Comparison of ENCODE assay signal across 8 mouse cellular contexts in the genomic region with DNA sequence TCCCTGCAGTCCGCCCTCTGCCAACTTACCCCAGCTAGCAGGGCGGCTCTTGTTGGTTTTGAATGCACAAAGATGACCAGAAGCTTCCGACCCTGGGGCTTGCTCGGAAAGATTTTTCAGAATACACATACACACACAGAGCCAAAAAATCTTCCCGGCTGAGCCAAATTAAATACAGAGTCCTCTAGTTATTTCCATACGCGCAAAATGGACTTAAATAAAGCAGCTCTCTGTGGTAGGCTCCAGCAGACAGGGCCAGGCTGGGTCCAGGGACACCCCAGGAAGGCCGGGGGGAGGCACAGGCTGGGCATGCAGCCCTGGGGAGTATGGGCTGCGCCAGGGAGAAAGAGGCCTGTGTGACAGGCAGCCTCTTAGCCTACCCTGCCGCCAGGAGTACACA.
DNase-seq lines count a peak whose midpoint lies in the region; ATAC-seq and TF ChIP-seq lines count a peak whose summit lies in the region.

No protein-coding gene starts in this region.

- WGBS in heart, embryonic 11.5 days (ENCODE audit: insufficient replicate concordance) = 84% methylated on average over 10 of the region's 10 CpGs
- WGBS in limb, embryonic 10.5 days = 91% methylated on average over 10 of the region's 10 CpGs

- H3K4me3 ChIP-seq in heart, embryonic 11.5 days (ENCODE audit: low read depth, low read length) = no peak overlapping the region
- H3K4me3 ChIP-seq in limb, embryonic 10.5 days = no peak overlapping the region

- no peaks in the 10 kb centered on the region for H3K9me3 ChIP-seq in heart, embryonic 11.5 days (replicated peaks; ENCODE audit: control insufficient read depth, low read length)
- H3K9me3 ChIP-seq in limb, embryonic 10.5 days (replicated peaks) = no peaks in the 10 kb centered on the region

- no peak overlapping the region; the same call in 1 of the 2 replicates for H3K9ac ChIP-seq in heart, embryonic 11.5 days (ENCODE audit: low read depth, low read length)

- TF ChIP-seq POLR2A in brain, embryonic 14.5 days (IDR thresholded peaks at IDR 0.05; ENCODE audit: borderline replicate concordance, extremely low read depth, insufficient read depth, insufficient read length, poor library complexity, severe bottlenecking) = no peak

- H3K36me3 ChIP-seq in heart, embryonic 11.5 days (ENCODE audit: control insufficient read depth, insufficient read depth, low read length) = no peaks in the 10 kb centered on the region
- H3K36me3 ChIP-seq in limb, embryonic 10.5 days = no peaks in the 10 kb centered on the region

- no peaks in the 10 kb centered on the region for H3K27me3 ChIP-seq in heart, embryonic 11.5 days (ENCODE audit: control insufficient read depth, insufficient read depth, low read length)
- no peaks in the 10 kb centered on the region for H3K27me3 ChIP-seq in limb, embryonic 10.5 days (ENCODE audit: low read depth, poor library complexity, severe bottlenecking)

- no peak for TF ChIP-seq CTCF in brain, embryonic 14.5 days (IDR thresholded peaks at IDR 0.05; ENCODE audit: borderline replicate concordance, extremely low read depth, insufficient read depth, insufficient read length)

- no peak overlapping the region for H3K4me2 ChIP-seq in heart, embryonic 11.5 days

- peaks cover 92% of the 10 kb centered on the region for H3K4me1 ChIP-seq in heart, embryonic 11.5 days (ENCODE audit: control insufficient read depth, insufficient read depth, low read length)
- peaks cover 57% of the 10 kb centered on the region for H3K4me1 ChIP-seq in limb, embryonic 10.5 days

- DNase-seq in frontal cortex, postnatal 25 days (ENCODE audit: low spot score in 2 of 2) = no peak
- DNase-seq in brain, embryonic 14.5 days (ENCODE audit: low read depth) = peak; percentile 61
- no peak for DNase-seq in limb, embryonic 10.5 days (ENCODE audit: low spot score)
- peak; percentile 39 to 55 for DNase-seq in right cerebral cortex, postnatal 36 days (ENCODE audit: low spot score in 2 of 2)
- no peak for DNase-seq in retina, embryonic 14.5 days (ENCODE audit: low spot score)
- DNase-seq in embryo, embryonic 10 days (ENCODE audit: low spot score) = no peak

- H3K27ac ChIP-seq in heart, embryonic 11.5 days (ENCODE audit: low read depth, low read length) = peak overlapping the region; percentile 42
- peak overlapping the region; percentile 56; the same call in 1 of the 2 replicates for H3K27ac ChIP-seq in limb, embryonic 10.5 days

- ATAC-seq in frontal cortex, adult (ENCODE audit: low TSS enrichment) = peak; percentile 41
- no peak for ATAC-seq in heart, embryonic 11.5 days (replicated peaks; ENCODE audit: insufficient number of reproducible peaks, low FRiP score, low TSS enrichment)

Comparison
In these comparisons a context has a peak if more than half of its experiments do, and no peak if none do; other contexts are left out.
1. DNase-seq: peak in brain, embryonic 14.5 days (single experiment) and right cerebral cortex, postnatal 36 days (2 of 2); none in frontal cortex, postnatal 25 days (0 of 2), limb, embryonic 10.5 days (single experiment), retina, embryonic 14.5 days (single experiment) and embryo, embryonic 10 days (single experiment).